Mouse (Mus musculus) intestine, embryonic 14.5 days (tissue): ENCODE measurements at regions not wholly inside any gene's neighbourhood (a gene's known extent, or its start where the extent isn't known, plus 50 kb on each side); places are given as distances from the start of the nearest gene placed in this dataset.
A peak's percentile ranks its signal among the peaks of the same experiment; 100 is the strongest.
"Not testable (repeated sequence)": the region's sequence is repeated elsewhere in the genome, so short reads cannot be mapped to it uniquely, and the experiment has no call there.

ENCODE experiments used
- ATAC-seq: fragments of 200-750 bp; cut with Nextera tagmentation; replicated peaks from 2 replicates; pipeline ENCODE4 v1.8.0; 2017; ENCODE audit warnings: low read depth, moderate number of reproducible peaks, moderate TSS enrichment, moderate library complexity; ENCODE audit not compliant: low FRiP score, low TSS enrichment
- DNase-seq: peaks from one replicate; pipeline ENCODE4 v3.0.0-alpha.2; 2018; ENCODE audit warnings: low spot score
- H3K27ac ChIP-seq: fragments of 300-500 bp; sonication (generic); 2 replicates; pipeline ENCODE4 v1.5.1; 2014; ENCODE audit warnings: low read depth, mild to moderate bottlenecking, control low read depth
- H3K27me3 ChIP-seq: fragments of 300-500 bp; sonication (generic); replicated peaks from 2 replicates; pipeline ENCODE4 v1.6.1; 2014; ENCODE audit warnings: low read length, control low read depth; ENCODE audit not compliant: control insufficient read depth, insufficient read depth
- H3K36me3 ChIP-seq: fragments of 300-500 bp; sonication (generic); 2 replicates; pipeline ENCODE4 v1.6.1; 2014; ENCODE audit warnings: low read length, control low read depth; ENCODE audit not compliant: control insufficient read depth, insufficient read depth
- H3K4me1 ChIP-seq: fragments of 300-500 bp; sonication (generic); replicated peaks from 2 replicates; pipeline ENCODE4 v1.6.1; 2014; ENCODE audit warnings: low read length, control low read depth, mixed read lengths; ENCODE audit not compliant: control insufficient read depth, insufficient read depth
- H3K4me2 ChIP-seq: fragments of 300-500 bp; sonication (generic); 2 replicates; pipeline ENCODE4 v1.6.1; 2014; ENCODE audit warnings: low read length
- H3K4me3 ChIP-seq: fragments of 300-500 bp; sonication (generic); 2 replicates; pipeline ENCODE4 v1.5.1; 2014; ENCODE audit warnings: low read depth, low read length, control low read depth, mixed read lengths
- H3K9ac ChIP-seq: fragments of 300-500 bp; sonication (generic); 2 replicates; pipeline ENCODE4 v1.6.1; 2014; ENCODE audit warnings: mild to moderate bottlenecking, low read length
- H3K9me3 ChIP-seq: fragments of 300-500 bp; sonication (generic); 2 replicates; pipeline ENCODE4 v1.6.1; 2016; ENCODE audit warnings: low read length, control low read depth; ENCODE audit not compliant: control insufficient read depth
- whole genome bisulfite sequencing: fragments of 180-500 bp; shearing (Covaris S2); extraction: QIAGEN DNeasy Blood & Tissue Kit; methylation state at CpG from one replicate; pipeline ENCODE4 v1.1.7; 2014; 5-methylcytosine and 5-hydroxymethylcytosine counted together

DNA sequence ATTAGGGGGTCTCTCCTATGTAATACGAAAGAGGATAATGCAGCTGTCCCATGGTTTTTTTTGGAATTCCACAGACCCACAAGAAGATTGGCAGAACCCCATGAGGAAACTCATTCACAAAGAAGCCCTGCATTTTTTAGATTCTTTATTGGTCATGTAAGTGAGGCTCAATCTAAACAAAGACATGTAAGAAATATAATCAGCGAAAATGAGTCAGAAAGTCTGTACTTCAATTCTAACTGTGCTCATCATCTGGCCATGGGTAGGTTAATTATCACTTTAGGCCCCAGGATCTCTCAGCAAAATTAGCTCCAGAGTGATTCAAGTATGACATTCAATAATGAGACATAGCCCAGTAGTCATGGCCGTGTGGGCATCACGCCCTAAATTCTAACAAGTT lies 703.2 kb downstream of the A830018L16Rik start:
- no peak overlapping the region for H3K27ac ChIP-seq
- no peak for ATAC-seq
- H3K36me3 ChIP-seq: no peaks in the 10 kb centered on the region
- no peaks in the 10 kb centered on the region for H3K9me3 ChIP-seq
- no peak overlapping the region for H3K9ac ChIP-seq
- no peak overlapping the region for H3K4me3 ChIP-seq
- no peaks in the 10 kb centered on the region for H3K4me1 ChIP-seq
- WGBS: 70% methylated on average over 4 of the region's 4 CpGs
- H3K4me2 ChIP-seq: no peak overlapping the region
- no peaks in the 10 kb centered on the region for H3K27me3 ChIP-seq
- no peak for DNase-seq

DNA sequence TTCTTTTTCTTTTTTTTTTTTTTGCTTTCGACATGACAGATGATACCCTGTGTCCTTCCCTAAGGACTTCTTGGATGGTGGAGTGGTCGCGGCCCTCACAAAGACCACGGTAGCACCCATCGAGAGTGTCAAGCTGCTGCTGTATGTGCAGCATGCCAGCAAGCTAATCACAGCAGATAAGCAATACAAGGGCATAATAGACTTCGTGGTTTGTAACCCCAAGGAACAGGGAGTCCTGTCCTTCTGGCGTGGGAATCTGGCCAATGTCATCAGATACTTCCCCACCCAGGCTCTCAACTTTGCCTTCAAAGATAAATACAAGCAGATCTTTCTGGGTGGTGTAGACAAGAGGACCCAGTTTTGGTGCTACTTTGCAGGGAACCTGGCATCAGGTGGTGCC lies 707.0 kb downstream of the A830018L16Rik start:
- no peak for DNase-seq
- no peaks in the 10 kb centered on the region for H3K9me3 ChIP-seq
- H3K4me3 ChIP-seq: no peak overlapping the region
- no peak for ATAC-seq
- H3K27me3 ChIP-seq: no peaks in the 10 kb centered on the region
- H3K36me3 ChIP-seq: no peaks in the 10 kb centered on the region
- H3K4me2 ChIP-seq: no peak overlapping the region
- WGBS: 96% methylated on average over 7 of the region's 7 CpGs
- H3K4me1 ChIP-seq: no peaks in the 10 kb centered on the region
- no peak overlapping the region for H3K27ac ChIP-seq
- H3K9ac ChIP-seq: no peak overlapping the region

DNA sequence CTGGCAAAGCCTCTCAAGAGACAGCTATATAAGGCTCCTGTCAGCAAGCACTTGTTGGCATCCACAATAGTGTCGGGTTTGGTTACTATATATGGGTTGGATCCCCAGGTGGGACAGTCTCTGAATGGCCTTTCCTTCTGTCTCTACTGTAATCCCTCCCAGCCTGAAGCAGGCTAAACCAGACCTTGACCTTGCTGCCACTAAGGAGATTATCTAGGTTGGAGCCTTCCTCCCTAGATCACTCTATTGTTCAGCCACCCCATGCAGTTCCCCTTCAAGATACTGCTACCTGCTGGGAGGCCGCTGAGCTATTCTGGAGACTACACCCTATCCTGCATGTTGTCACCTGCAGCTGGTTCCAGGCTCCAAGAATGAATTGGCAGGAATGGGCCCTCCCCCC lies 712.7 kb downstream of the A830018L16Rik start:
- H3K27me3 ChIP-seq, H3K4me3 ChIP-seq, H3K36me3 ChIP-seq, H3K9me3 ChIP-seq, H3K27ac ChIP-seq, ATAC-seq, H3K9ac ChIP-seq, H3K4me2 ChIP-seq, H3K4me1 ChIP-seq, DNase-seq: not testable (repeated sequence)
- WGBS: 59% methylated on average over 2 of the region's 2 CpGs

DNA sequence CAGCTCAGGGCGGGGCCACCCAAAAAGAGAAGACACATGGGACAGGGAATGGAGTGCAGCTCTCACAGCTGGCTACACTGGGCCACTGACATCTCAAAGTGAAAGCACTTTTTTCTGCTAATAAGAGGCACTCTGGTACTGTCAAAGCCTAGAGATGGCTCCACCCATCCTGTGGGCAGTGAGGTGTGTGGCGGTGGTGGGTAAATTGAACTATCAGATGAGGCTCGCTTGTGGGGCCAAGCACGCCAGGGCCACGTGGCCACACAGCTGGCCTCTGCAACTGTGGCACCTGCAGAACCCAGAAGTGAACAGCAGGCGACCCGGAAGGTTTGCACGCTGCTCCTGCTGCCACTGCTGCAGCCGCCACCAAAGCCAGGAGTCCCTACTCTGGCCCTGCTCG lies 756.6 kb downstream of the A830018L16Rik start:
- DNase-seq (no peak), ATAC-seq (no peak)
- no peaks in the 10 kb centered on the region for H3K4me1 ChIP-seq
- 0 out of 2 replicates have a peak, but pooled peaks cover 4% of the 10 kb centered on the region for H3K9me3 ChIP-seq
- H3K4me2 ChIP-seq: no peak overlapping the region
- no peaks in the 10 kb centered on the region for H3K36me3 ChIP-seq
- WGBS: 90% methylated on average over 10 of the region's 10 CpGs
- H3K4me3 ChIP-seq: no peak overlapping the region
- no peaks in the 10 kb centered on the region for H3K27me3 ChIP-seq
- no peak overlapping the region for H3K9ac ChIP-seq
- no peak overlapping the region for H3K27ac ChIP-seq

DNA sequence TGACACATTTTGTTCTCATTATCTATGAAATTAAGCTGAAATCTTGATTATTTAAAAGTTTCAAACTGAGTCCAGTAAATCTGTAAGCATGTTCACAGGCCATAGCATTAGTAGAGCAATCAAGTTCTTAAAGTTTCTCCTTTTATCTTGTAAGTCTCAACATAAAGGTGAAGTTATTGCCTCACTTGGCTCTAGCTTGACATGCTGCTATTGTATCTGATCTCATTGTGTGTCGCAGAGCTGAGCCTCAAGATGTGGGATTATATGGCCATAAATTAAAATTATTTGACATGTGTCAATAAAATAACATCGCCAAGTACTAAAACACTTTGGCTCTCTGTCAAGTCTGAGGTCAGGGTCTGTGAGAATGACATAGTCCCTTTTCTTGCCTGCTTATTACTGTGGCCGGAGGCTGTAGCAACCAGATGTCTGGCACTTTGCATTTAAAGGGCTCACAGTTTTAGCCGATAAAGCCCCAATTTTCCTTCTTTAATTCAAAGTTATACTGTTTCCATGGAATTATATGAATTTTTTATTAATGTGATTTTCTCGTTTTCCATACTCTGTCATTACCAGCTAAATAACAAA lies 775.8 kb downstream of the A830018L16Rik start:
- peak; percentile 74; the same call in 1 of the 2 replicates for ATAC-seq
- Histone ChIP-seq H3K4me3 (no peak overlapping the region), H3K36me3 (no peaks in the 10 kb centered on the region), H3K4me2 (no peak overlapping the region), H3K27ac (no peak overlapping the region), H3K9ac (no peak overlapping the region), H3K4me1 (no peaks in the 10 kb centered on the region), H3K27me3 (no peaks in the 10 kb centered on the region), H3K9me3 (no peaks in the 10 kb centered on the region)
- no peak for DNase-seq
- 55% methylated on average over 5 of the region's 5 CpGs for WGBS

DNA sequence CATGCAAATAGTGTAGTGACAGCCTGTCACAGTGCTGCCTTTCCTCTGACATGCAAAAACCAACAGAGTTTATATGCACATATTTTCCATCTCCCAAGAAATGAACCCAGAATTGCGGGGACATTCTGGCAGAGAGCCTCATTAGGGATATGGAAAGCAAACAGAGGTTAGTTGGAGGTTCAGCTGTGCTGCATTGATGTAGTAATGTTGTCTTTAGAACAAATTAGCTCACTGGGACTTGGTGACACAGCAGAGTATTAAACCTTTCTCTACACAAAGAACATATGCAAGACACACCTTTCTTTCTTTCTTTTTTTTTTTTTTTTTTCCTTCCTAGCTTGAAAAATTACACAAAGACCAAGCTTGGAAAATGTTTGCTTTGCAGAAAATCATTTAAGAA lies 778.7 kb downstream of the A830018L16Rik start:
- DNase-seq (no peak), ATAC-seq (no peak)
- no peak overlapping the region for H3K27ac ChIP-seq
- no peaks in the 10 kb centered on the region for H3K36me3 ChIP-seq
- H3K9ac ChIP-seq: no peak overlapping the region
- H3K27me3 ChIP-seq: no peaks in the 10 kb centered on the region
- no peaks in the 10 kb centered on the region for H3K9me3 ChIP-seq
- no peak overlapping the region for H3K4me3 ChIP-seq
- no peak overlapping the region for H3K4me2 ChIP-seq
- no peaks in the 10 kb centered on the region for H3K4me1 ChIP-seq
- WGBS: 75% methylated on average over 1 of the region's 1 CpGs

DNA sequence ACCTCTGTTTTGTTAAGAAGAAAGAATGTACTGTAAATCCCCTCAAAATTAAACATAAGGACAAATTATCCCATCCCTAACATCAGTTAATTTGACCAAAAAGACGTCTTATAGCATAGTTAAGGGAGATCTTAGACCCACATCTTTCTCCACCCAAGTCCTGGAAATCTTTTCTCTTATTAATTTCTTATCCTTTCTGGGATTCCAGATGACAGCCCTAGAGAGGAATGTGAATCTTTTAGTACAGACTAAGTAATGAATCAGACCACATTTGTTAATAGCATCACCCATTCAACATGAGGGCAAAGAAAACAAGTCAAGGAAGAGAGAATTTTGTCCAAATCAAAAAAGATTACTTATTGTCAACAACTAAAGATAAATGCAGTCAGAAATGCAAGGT lies 817.2 kb downstream of the A830018L16Rik start:
- Histone ChIP-seq H3K4me3 (no peak overlapping the region), H3K4me2 (no peak overlapping the region), H3K27ac (no peak overlapping the region), H3K27me3 (no peaks in the 10 kb centered on the region), H3K9ac (no peak overlapping the region), H3K4me1 (no peaks in the 10 kb centered on the region), H3K36me3 (no peaks in the 10 kb centered on the region), H3K9me3 (no peaks in the 10 kb centered on the region)
- DNase-seq (no peak), ATAC-seq (no peak)
- 52% methylated on average over 1 of the region's 1 CpGs for WGBS

DNA sequence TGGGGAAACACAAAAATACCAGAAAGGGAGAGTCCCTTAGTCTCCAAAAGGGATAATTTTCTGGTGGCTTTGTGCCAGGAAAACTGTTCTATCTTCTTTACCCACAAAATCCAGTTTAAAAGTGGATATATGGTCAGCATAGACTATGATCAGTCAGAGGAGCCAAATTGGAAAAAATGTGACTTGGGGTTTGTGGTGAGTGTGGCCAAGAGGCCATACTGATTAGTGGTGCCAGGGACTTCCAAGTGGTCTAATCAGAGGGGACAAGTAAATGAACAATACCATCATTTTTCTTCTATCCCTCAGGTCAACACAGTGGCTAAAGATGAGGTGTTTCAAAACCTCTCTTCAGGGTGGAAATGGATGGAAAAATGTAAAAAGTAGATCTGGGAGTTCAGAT lies 828.2 kb downstream of the A830018L16Rik start:
- H3K36me3 ChIP-seq: no peaks in the 10 kb centered on the region
- H3K4me3 ChIP-seq: no peak overlapping the region
- no peaks in the 10 kb centered on the region for H3K27me3 ChIP-seq
- H3K4me1 ChIP-seq: no peaks in the 10 kb centered on the region
- H3K27ac ChIP-seq: no peak overlapping the region
- H3K4me2 ChIP-seq: no peak overlapping the region
- DNase-seq (no peak), ATAC-seq (no peak)
- no peak overlapping the region for H3K9ac ChIP-seq
- H3K9me3 ChIP-seq: no peaks in the 10 kb centered on the region

DNA sequence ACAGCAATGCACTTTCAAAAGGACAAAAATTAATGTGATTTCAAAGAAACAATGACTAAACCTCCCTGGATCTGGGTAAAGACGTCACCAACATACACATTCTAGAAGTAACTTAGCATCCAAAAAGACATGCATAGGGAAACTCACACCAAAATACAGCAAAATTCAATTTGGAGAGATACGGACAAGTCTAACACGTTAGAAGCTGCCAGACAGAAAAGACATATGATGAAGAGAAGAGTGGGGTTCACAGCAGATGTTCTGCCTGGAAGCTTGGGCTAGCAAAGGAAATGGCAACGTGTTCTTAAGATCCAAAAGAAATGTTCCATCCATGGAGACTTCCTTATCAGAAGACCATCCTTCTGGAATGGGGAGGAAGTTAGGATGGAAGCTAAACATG lies 868.6 kb downstream of the A830018L16Rik start:
- no peak for DNase-seq
- Histone ChIP-seq H3K4me2 (no peak overlapping the region), H3K9me3 (0 out of 2 replicates have a peak, but pooled peaks cover 2% of the 10 kb centered on the region), H3K4me3 (no peak overlapping the region), H3K36me3 (no peaks in the 10 kb centered on the region), H3K9ac (no peak overlapping the region), H3K27me3 (no peaks in the 10 kb centered on the region), H3K27ac (no peak overlapping the region), H3K4me1 (peaks cover 7% of the 10 kb centered on the region; the same call in 1 of the 2 replicates)
- WGBS: 93% methylated on average over 4 of the region's 4 CpGs
- no peak for ATAC-seq
